Mouse (Mus musculus) limb, embryonic 15.5 days (tissue): ENCODE measurements around the gene Csf3r. TPM values are rescaled to one million over a fixed set of nuclear protein-coding genes. Genes with fewer than 3 reads are reported as not detected.
A peak's percentile ranks its signal among the peaks of the same experiment; 100 is the strongest.

Experiments
- ATAC-seq: fragments of 200-750 bp; cut with Nextera tagmentation; 2 replicates; pipeline ENCODE4 v1.8.0; 2017; ENCODE audit warnings: low read depth, moderate TSS enrichment; ENCODE audit not compliant: insufficient number of reproducible peaks, low FRiP score, low TSS enrichment
- H3K27ac ChIP-seq: fragments of 300-500 bp; sonication (generic); 2 replicates; pipeline ENCODE4 v1.5.1; 2015; ENCODE audit warnings: moderate library complexity, mild to moderate bottlenecking, inconsistent platforms
- H3K27me3 ChIP-seq: fragments of 300-500 bp; sonication (generic); 2 replicates; pipeline ENCODE4 v1.6.1; 2015; ENCODE audit warnings: inconsistent platforms
- H3K36me3 ChIP-seq: fragments of 300-500 bp; sonication (generic); 2 replicates; pipeline ENCODE4 v1.6.1; 2015; ENCODE audit warnings: inconsistent platforms
- H3K4me1 ChIP-seq: fragments of 300-500 bp; sonication (generic); 2 replicates; pipeline ENCODE4 v1.6.1; 2015; ENCODE audit warnings: inconsistent platforms
- H3K4me2 ChIP-seq: fragments of 300-500 bp; sonication (generic); 2 replicates; pipeline ENCODE4 v1.6.1; 2015; ENCODE audit warnings: mild to moderate bottlenecking, inconsistent platforms
- H3K4me3 ChIP-seq: fragments of 300-500 bp; sonication (generic); 2 replicates; pipeline ENCODE4 v1.5.1; 2015; ENCODE audit warnings: mild to moderate bottlenecking, inconsistent platforms
- H3K9ac ChIP-seq: fragments of 300-500 bp; sonication (generic); 2 replicates; pipeline ENCODE4 v1.6.1; 2015; ENCODE audit warnings: inconsistent platforms
- H3K9me3 ChIP-seq: fragments of 300-500 bp; sonication (generic); 2 replicates; pipeline ENCODE4 v1.6.1; 2016; ENCODE audit warnings: inconsistent platforms
- WGBS: fragments of 180-500 bp; shearing (Covaris S2); methylation state at CpG from one replicate; pipeline ENCODE4 v1.1.7; 2015; 5-methylcytosine and 5-hydroxymethylcytosine counted together
- polyA plus RNA-seq: library from polyadenylated mRNA; unstranded; fragments of >200 nt; fragmentation: Nextera tagmentation; extraction: Ambion mirVana; gene quantifications from 2 replicates; pipeline ENCODE4 v1.2.1, GENCODE M21; 2015

Gene Csf3r
- polyA plus RNA-seq, 1 experiment from 2014 or later = 1.2 TPM

GRCm38 (mm10) chr4:126017676-126018332 lies 6.5 kb upstream of the Csf3r start:
- ATAC-seq = no peak
- Histone ChIP-seq H3K4me2 (no peak overlapping the region), H3K9me3 (no peaks in the 10 kb centered on the region), H3K27ac (no peak overlapping the region), H3K36me3 (no peaks in the 10 kb centered on the region), H3K4me1 (no peaks in the 10 kb centered on the region), H3K9ac (no peak overlapping the region), H3K27me3 (no peaks in the 10 kb centered on the region), H3K4me3 (no peak overlapping the region)
- WGBS = 81% methylated on average over 7 of the region's 7 CpGs

- no peaks in the 10 kb centered on the region for H3K4me1 ChIP-seq
- no peak overlapping the region for H3K4me3 ChIP-seq
- WGBS = 76% methylated on average over 11 of the region's 11 CpGs
- no peaks in the 10 kb centered on the region for H3K36me3 ChIP-seq
- no peaks in the 10 kb centered on the region for H3K9me3 ChIP-seq
- no peak overlapping the region for H3K4me2 ChIP-seq
- H3K9ac ChIP-seq = no peak overlapping the region
- ATAC-seq = no peak
- H3K27me3 ChIP-seq = no peaks in the 10 kb centered on the region
- H3K27ac ChIP-seq = no peak overlapping the region
These were observed 5.3 kb upstream of the Csf3r start for GRCm38 (mm10) chr4:126018966-126019538.

GRCm38 (mm10) chr4:126025801-126026200 lies 1.5 kb downstream of the Csf3r start:
- no peaks in the 10 kb centered on the region for H3K4me1 ChIP-seq
- H3K4me2 ChIP-seq = no peak overlapping the region
- no peak overlapping the region for H3K27ac ChIP-seq
- no peak for ATAC-seq
- 77% methylated on average over 5 of the region's 5 CpGs for WGBS
- no peaks in the 10 kb centered on the region for H3K27me3 ChIP-seq
- H3K9ac ChIP-seq = no peak overlapping the region
- no peaks in the 10 kb centered on the region for H3K36me3 ChIP-seq
- H3K4me3 ChIP-seq = no peak overlapping the region
- no peaks in the 10 kb centered on the region for H3K9me3 ChIP-seq

- no peak overlapping the region for H3K4me2 ChIP-seq
- WGBS = 84% methylated on average over 3 of the region's 3 CpGs
- H3K4me1 ChIP-seq = no peaks in the 10 kb centered on the region
- H3K9ac ChIP-seq = no peak overlapping the region
- H3K9me3 ChIP-seq = no peaks in the 10 kb centered on the region
- no peak overlapping the region for H3K4me3 ChIP-seq
- no peaks in the 10 kb centered on the region for H3K36me3 ChIP-seq
- ATAC-seq = no peak
- no peak overlapping the region for H3K27ac ChIP-seq
- H3K27me3 ChIP-seq = no peaks in the 10 kb centered on the region
These were observed 3.6 kb downstream of the Csf3r start for GRCm38 (mm10) chr4:126027980-126028379.

- Histone ChIP-seq H3K4me2 (no peak overlapping the region), H3K4me3 (no peak overlapping the region), H3K4me1 (no peaks in the 10 kb centered on the region), H3K27me3 (no peaks in the 10 kb centered on the region), H3K36me3 (no peaks in the 10 kb centered on the region), H3K9me3 (no peaks in the 10 kb centered on the region), H3K9ac (no peak overlapping the region), H3K27ac (no peak overlapping the region)
- ATAC-seq = no peak
- WGBS = 66% methylated on average over 3 of the region's 3 CpGs
These were observed 4.7 kb downstream of the Csf3r start for GRCm38 (mm10) chr4:126029042-126029441.

- Histone ChIP-seq H3K4me2 (no peak overlapping the region), H3K36me3 (no peaks in the 10 kb centered on the region), H3K27me3 (no peaks in the 10 kb centered on the region), H3K4me1 (no peaks in the 10 kb centered on the region), H3K9ac (no peak overlapping the region), H3K4me3 (no peak overlapping the region), H3K9me3 (no peaks in the 10 kb centered on the region), H3K27ac (no peak overlapping the region)
- 69% methylated on average over 5 of the region's 5 CpGs for WGBS
- ATAC-seq = no peak
These were observed 6.4 kb downstream of the Csf3r start for GRCm38 (mm10) chr4:126030705-126031104.

- Histone ChIP-seq H3K4me2 (no peak overlapping the region), H3K4me1 (no peaks in the 10 kb centered on the region), H3K27ac (no peak overlapping the region), H3K9me3 (no peaks in the 10 kb centered on the region), H3K4me3 (no peak overlapping the region), H3K9ac (no peak overlapping the region), H3K36me3 (no peaks in the 10 kb centered on the region), H3K27me3 (no peaks in the 10 kb centered on the region)
- 76% methylated on average over 5 of the region's 5 CpGs for WGBS
- ATAC-seq = no peak
These were observed 11.1 kb downstream of the Csf3r start for GRCm38 (mm10) chr4:126035413-126035812.

- Histone ChIP-seq H3K27ac (peak within 1 kb of the TSS; percentile 87), H3K36me3 (peaks cover 31% of the 10 kb centered on the region), H3K9ac (peak within 1 kb of the TSS; percentile 90), H3K4me1 (peaks cover 13% of the 10 kb centered on the region), H3K9me3 (no peaks in the 10 kb centered on the region), H3K4me3 (peak within 1 kb of the TSS; percentile 99), H3K27me3 (no peaks in the 10 kb centered on the region), H3K4me2 (peak within 1 kb of the TSS; percentile 82)
- ATAC-seq = peak; percentile 86
- WGBS = under 1% methylated on average over 56 of the region's 56 CpGs
These were observed 22.7 kb downstream of the Csf3r start, which contains the start of gene Mrps15 for GRCm38 (mm10) chr4:126046851-126047585. Mrps15 (plus strand) TSS chr4:126046925.

- 82% methylated on average over 7 of the region's 7 CpGs for WGBS
- Histone ChIP-seq H3K4me1 (peaks cover 13% of the 10 kb centered on the region), H3K36me3 (peaks cover 74% of the 10 kb centered on the region), H3K27me3 (no peaks in the 10 kb centered on the region), H3K27ac (no peak overlapping the region), H3K4me3 (no peak overlapping the region), H3K9me3 (no peaks in the 10 kb centered on the region), H3K4me2 (no peak overlapping the region), H3K9ac (no peak overlapping the region)
- ATAC-seq = no peak
These were observed 27.3 kb downstream of the Csf3r start for GRCm38 (mm10) chr4:126051617-126052016.

- no peak for ATAC-seq
These were observed 33.1 kb downstream of the Csf3r start for GRCm38 (mm10) chr4:126057207-126058133.

GRCm38 (mm10) chr4:126058134-126058996 lies 34.0 kb downstream of the Csf3r start, which contains the start of gene Oscp1:
Oscp1 (plus strand) TSS chr4:126058565.
- Histone ChIP-seq H3K36me3 (peaks cover 32% of the 10 kb centered on the region), H3K27ac (peak within 1 kb of the TSS; percentile 71), H3K4me2 (peak within 1 kb of the TSS; percentile 90), H3K9ac (peak within 1 kb of the TSS; percentile 55), H3K9me3 (no peaks in the 10 kb centered on the region), H3K4me1 (peaks cover 17% of the 10 kb centered on the region), H3K27me3 (no peaks in the 10 kb centered on the region), H3K4me3 (peak within 1 kb of the TSS; percentile 76)
- under 1% methylated on average over 57 of the region's 57 CpGs for WGBS
- ATAC-seq = peak; percentile 93

More at GRCm38 (mm10) chr4:126057207-126058133, 33.1 kb downstream of the Csf3r start:
- H3K4me3 ChIP-seq = peak overlapping the region; percentile 76
- 13% methylated on average over 19 of the region's 19 CpGs for WGBS
- H3K4me1 ChIP-seq = peaks cover 17% of the 10 kb centered on the region
- H3K9ac ChIP-seq = peak overlapping the region; percentile 47
- H3K9me3 ChIP-seq = no peaks in the 10 kb centered on the region
- H3K27me3 ChIP-seq = no peaks in the 10 kb centered on the region
- peak overlapping the region; percentile 71 for H3K27ac ChIP-seq
- H3K36me3 ChIP-seq = peaks cover 38% of the 10 kb centered on the region
- H3K4me2 ChIP-seq = peak overlapping the region; percentile 90
